Mouse (Mus musculus): ENCODE measurements at regions not wholly inside any gene's neighbourhood (a gene's known extent, or its start where the extent isn't known, plus 50 kb on each side); places are given as distances from the start of the nearest gene placed in this dataset.

- DNase-seq (ENCODE audit: low read depth, low spot score) = no peak
These were observed 284.1 kb upstream of the Mctp2 start for GRCm38 (mm10) chr7:72590351-72591115.

DNA sequence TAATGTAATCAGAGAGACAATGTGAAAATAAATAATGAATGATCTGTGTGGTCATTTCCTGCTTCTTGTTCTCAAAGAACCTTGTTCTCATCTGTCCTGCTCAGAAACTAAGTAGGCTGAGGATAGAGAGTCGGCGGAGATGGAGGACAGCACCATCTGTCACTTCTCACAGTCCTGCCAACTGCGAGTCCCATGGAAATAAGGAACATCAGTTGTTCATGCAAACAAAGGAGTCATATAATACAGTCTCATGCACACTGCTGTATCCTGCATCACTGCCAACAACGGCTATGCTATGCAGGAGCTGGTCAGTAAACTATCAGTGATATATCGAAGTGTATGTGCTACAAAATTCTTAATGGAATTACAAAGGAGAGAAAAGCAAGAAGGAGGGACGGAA is 285.7 kb upstream of the Mctp2 start:
- DNase-seq (ENCODE audit: low read depth, low spot score) = no peak

- DNase-seq (ENCODE audit: low read depth, low spot score) = no peak
These were observed 286.2 kb upstream of the Mctp2 start for GRCm38 (mm10) chr7:72592649-72593048.

- no peak for DNase-seq (ENCODE audit: low read depth, low spot score)
These were observed 286.9 kb upstream of the Mctp2 start for GRCm38 (mm10) chr7:72593259-72593658.

DNA sequence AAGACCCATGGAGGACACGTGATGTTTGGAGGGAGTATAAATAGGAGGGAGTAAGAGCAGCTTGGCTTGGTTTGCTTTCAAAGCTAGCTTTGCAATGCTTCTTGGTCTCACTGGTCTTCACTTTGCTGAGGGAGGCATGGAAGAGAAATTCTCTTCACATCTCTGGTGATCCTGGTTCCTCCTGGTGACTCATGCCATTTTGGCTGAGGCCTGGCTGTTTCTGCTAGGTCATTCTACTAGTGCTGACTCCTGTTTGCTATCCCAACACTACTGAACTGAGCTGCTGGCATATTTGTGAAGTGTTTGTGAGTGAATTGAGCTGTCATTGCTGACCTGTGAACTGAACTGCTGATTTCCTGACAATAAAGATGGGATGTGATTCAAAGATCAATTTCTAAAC is 288.3 kb upstream of the Mctp2 start:
- no peak for DNase-seq (ENCODE audit: low read depth, low spot score)

- DNase-seq (ENCODE audit: low read depth, low spot score) = no peak
These were observed 290.6 kb upstream of the Mctp2 start for GRCm38 (mm10) chr7:72596985-72597384.

DNA sequence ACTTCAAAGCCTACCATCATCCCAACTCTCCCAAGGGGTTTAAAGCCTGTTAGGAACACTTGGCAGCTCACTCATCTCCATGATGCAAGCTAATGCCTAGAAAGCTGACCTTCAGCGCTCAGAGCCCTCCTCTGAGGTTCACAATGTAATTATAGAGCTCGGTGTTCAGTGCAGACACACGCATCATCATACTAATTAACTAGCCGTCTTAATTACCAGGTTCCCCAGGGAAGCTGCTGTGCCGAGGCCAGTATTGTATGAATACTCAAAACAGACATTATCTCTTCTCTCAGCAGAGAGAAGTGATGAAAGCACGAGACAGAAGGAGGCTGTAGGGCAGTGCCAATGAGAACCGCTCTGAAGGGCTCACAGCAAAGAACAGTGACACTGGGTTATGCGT is 295.5 kb upstream of the Mctp2 start:
- DNase-seq (ENCODE audit: low read depth, low spot score) = no peak

GRCm38 (mm10) chr7:72609791-72610190 is 303.4 kb upstream of the Mctp2 start:
- no peak for DNase-seq (ENCODE audit: low read depth, low spot score)

DNA sequence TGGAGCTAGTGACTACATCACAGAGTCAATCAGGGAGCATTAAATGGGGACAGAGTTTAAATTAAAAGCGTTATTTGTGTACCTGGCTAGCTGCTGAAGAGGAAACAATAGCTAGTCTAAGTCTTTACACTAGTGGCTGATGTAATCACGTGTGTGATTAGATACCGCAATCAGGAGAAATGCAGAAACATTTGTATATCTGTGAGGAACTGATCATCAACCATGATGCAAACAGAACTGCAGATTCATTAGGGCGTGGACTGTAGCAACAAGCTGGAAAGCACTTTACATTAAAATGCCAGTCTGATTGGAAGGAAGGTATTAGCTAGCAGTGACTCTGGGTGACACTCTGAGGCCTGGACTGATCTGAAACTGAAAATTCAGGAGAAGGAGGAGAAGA is 308.8 kb upstream of the Mctp2 start:
- no peak for DNase-seq (ENCODE audit: low read depth, low spot score)

DNA sequence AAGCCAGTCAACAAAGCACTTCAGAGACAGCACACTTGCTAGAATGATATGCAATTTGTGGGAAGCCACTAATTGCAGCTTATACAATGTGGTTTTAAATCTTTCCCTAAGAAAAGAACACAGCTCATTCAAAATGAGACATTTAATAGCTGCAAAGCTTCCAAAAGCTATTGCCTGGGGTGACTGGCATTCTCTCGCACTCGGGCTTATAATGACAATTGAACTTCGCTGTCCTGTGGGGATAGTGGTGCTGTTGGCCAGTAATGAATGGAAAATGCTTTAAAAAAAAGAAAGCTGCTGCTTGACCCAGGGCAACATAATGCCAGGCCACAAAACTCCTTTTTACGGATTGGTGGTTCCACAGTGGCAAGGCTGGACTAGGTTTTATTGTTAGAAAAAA is 321.0 kb upstream of the Mctp2 start:
- DNase-seq (ENCODE audit: low read depth, low spot score) = no peak

- DNase-seq (ENCODE audit: low read depth, low spot score) = no peak
These were observed 333.2 kb upstream of the Mctp2 start for GRCm38 (mm10) chr7:72639566-72639965.

DNA sequence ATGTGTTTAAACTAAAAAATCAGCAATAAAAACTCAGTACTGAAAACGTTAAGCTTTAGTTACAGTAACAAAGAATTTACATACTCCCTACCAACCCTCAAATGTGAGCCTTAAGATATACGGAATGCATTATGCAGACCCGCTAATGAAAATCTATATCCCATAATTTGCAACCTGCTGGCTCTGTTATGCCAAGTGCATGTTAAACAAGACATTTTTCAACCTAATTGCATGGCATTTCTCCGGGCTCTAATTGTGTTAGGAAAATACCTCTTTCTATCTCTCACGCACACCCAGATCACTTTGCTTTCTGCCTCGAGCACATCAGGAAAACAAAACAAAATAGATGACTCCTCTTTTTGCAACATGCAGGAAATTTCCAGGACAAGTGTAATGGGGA is 368.6 kb upstream of the Mctp2 start:
- DNase-seq (ENCODE audit: low read depth, low spot score) = no peak

DNA sequence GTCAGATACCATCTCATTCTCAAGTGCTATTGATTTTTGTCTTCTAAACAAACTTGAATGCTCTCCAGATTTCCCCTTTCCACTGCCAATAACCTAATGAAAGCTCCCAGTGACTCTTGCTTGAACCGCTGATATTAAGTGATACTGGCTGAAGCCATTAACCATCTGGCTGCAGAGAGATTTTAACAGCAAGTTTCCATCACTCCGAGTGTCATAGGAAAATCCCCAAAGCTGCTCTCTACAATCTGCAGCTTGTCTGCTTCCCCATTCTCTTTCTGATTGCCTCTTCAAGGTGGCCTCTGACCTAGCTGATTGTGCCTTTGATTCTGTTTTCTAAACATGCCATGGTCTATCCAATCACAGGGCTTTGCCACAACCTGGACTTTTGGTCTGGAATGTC is 379.4 kb upstream of the Mctp2 start:
- DNase-seq (ENCODE audit: low read depth, low spot score) = no peak

DNA sequence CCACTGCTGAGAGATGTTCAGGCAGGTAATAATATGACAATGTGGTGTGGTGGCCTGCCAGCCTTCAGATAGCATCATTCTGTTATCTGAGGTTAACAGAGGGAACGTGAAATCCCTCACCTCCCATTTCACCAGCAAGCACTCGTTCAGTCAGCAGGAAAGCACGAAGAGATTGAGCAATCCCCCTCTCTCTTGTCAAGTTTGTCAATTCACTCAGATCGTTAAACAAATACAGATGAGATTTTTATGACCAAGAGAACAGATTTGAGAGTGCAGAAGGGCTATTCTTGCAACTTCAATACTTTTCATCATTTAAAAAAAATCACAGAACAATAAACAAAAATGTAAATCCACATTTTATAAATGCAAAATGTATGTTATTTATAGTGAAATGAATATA is 380.9 kb upstream of the Mctp2 start:
- DNase-seq (ENCODE audit: low read depth, low spot score) = no peak

DNA sequence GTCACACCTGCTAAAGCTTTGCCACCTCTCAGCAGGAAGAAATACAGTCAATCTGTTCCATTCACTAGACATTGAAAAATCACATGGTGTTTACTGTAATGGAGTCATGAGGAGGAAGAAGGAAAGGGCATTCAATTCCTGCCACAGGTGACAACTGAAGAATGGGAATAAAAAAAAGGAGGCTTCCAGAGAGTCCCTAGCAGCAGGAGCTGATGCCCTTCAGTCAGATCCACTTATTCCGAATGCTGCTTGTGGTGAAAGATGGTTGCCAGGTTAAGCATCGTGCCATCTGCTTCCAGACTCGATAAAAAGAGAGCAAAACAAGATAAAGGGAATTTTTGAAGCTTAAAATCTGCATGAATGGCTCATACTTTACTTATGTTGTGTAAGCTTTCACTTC is 385.0 kb upstream of the Mctp2 start:
- DNase-seq (ENCODE audit: low read depth, low spot score) = no peak

DNA sequence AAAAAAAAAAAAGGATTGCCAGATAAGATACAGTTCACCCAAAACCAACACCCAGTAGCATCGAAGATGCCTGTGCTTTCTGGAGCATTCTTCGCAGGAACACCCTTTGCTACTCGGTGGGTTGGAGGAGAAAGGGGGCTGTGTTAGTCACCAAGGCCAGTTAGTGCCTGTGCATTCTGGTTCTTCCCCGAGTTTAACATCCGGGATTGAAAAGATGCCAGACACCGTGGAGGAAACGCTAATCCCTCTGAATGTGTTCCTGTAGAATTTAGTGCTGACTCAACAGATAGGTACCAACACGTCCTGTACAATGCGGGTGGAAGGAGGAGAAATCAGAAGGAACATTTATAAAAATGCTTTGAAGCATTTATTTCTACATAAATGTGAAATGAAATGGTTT is 385.5 kb upstream of the Mctp2 start:
- no peak for DNase-seq (ENCODE audit: low read depth, low spot score)

GRCm38 (mm10) chr7:72696736-72697135 is 390.3 kb upstream of the Mctp2 start:
- no peak for DNase-seq (ENCODE audit: low read depth, low spot score)

- DNase-seq (ENCODE audit: low read depth, low spot score) = no peak
These were observed 397.4 kb upstream of the Mctp2 start for GRCm38 (mm10) chr7:72703652-72704341.

GRCm38 (mm10) chr7:72711193-72712131 is 405.1 kb upstream of the Mctp2 start:
- DNase-seq (ENCODE audit: low read depth, low spot score) = no peak

DNA sequence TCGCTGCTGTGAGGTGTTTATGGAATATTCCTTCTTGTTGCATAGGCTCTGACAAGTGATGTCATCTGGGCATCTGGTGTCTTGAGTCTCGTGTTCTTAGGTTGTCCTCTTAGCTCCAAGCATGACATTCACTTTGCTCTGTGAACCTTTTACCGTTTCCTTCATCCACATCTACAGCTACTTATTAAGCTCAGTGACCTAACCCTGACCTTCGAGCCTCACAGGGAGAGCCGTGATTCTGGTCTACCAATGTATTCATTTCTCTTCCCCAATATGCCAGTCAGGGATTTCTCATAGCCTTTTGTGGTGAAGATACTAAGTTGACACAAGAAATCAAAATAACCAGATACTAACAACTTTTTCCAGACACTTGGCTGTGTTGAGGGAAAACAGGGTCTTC is 409.0 kb upstream of the Mctp2 start:
- no peak for DNase-seq (ENCODE audit: low read depth, low spot score)

DNA sequence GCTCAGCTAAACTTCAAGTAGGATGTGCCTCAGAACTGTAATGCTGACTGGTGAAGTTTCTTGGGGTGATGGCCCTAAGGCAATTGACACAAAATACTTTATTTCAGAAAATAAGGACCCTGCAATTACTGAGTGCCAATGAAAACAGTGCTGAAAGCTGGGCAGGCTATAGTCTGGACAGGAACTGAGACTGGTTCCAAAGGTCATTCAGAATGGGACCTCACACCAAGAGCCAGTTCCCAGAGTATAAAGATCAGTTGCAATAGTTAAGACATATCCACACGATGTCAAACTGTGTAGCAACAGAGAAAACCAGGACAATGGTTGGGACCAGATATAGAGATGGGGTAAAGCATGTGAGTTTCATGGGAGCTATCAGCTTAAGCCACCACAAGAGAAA is 409.6 kb upstream of the Mctp2 start:
- DNase-seq (ENCODE audit: low read depth, low spot score) = no peak

GRCm38 (mm10) chr7:72726214-72726854 is 419.9 kb upstream of the Mctp2 start:
- DNase-seq (ENCODE audit: low read depth, low spot score) = no peak
